Mouse (Mus musculus) liver, embryonic 11.5 days (tissue): ENCODE data around the gene Rpl37. TPM values are rescaled to one million over a fixed set of nuclear protein-coding genes. Genes with fewer than 3 reads are reported as not detected.
A peak's percentile ranks its signal among the peaks of the same experiment; 100 is the strongest.

Experiments
- ATAC-seq: fragments of 200-750 bp; cut with Nextera tagmentation; replicated peaks from 2 replicates; pipeline ENCODE4 v1.8.0; 2017; ENCODE audit warnings: moderate number of reproducible peaks, mild to moderate bottlenecking, moderate TSS enrichment, moderate library complexity; ENCODE audit not compliant: low FRiP score
- DNase-seq: peaks from one replicate; pipeline ENCODE4 v3.0.0-alpha.2; 2017; ENCODE audit warnings: low spot score
- H3K27ac ChIP-seq: fragments of 300-500 bp; sonication (generic); 2 replicates; pipeline ENCODE4 v1.5.1; 2014; ENCODE audit warnings: mild to moderate bottlenecking, low read depth, low read length, control low read depth
- H3K27me3 ChIP-seq: fragments of 300-500 bp; sonication (generic); replicated peaks from 2 replicates; pipeline ENCODE4 v1.6.1; 2014; ENCODE audit warnings: low read length, mixed read lengths; ENCODE audit not compliant: control insufficient read depth, insufficient read depth
- H3K36me3 ChIP-seq: fragments of 300-500 bp; sonication (generic); 2 replicates; pipeline ENCODE4 v1.6.1; 2014; ENCODE audit warnings: mild to moderate bottlenecking, low read length, moderate library complexity, mixed read lengths; ENCODE audit not compliant: control insufficient read depth, insufficient read depth
- H3K4me1 ChIP-seq: fragments of 300-500 bp; sonication (generic); replicated peaks from 2 replicates; pipeline ENCODE4 v1.6.1; 2014; ENCODE audit warnings: low read length, mixed read lengths; ENCODE audit not compliant: control insufficient read depth, insufficient read depth
- H3K4me2 ChIP-seq: fragments of 300-500 bp; sonication (generic); 2 replicates; pipeline ENCODE4 v1.6.1; 2014; ENCODE audit warnings: mild to moderate bottlenecking, control low read depth, moderate library complexity
- H3K4me3 ChIP-seq: fragments of 300-500 bp; sonication (generic); 2 replicates; pipeline ENCODE4 v1.5.1; 2014; ENCODE audit warnings: low read depth, low read length, control low read depth
- H3K9ac ChIP-seq: fragments of 300-500 bp; sonication (generic); 2 replicates; pipeline ENCODE4 v1.6.1; 2014; ENCODE audit warnings: low read depth, low read length, control low read depth
- H3K9me3 ChIP-seq: fragments of 300-500 bp; sonication (generic); 2 replicates; pipeline ENCODE4 v1.6.1; 2016; ENCODE audit warnings: low read length, inconsistent platforms, mixed read lengths; ENCODE audit not compliant: control insufficient read depth
- WGBS: fragments of 180-500 bp; shearing (Covaris S2); extraction: QIAGEN DNeasy Blood & Tissue Kit; methylation state at CpG from one replicate; pipeline ENCODE4 v1.1.7; 2014; 5-methylcytosine and 5-hydroxymethylcytosine counted together
- polyA plus RNA-seq: library from polyadenylated mRNA; unstranded; fragments of >200 nt; fragmentation: Nextera tagmentation; extraction: Ambion mirVana; gene quantifications from 2 replicates; pipeline ENCODE4 v1.2.1, GENCODE M21; 2014

Rpl37 gene
- polyA plus RNA-seq, 1 experiment from 2014 or later: 826 TPM

DNA sequence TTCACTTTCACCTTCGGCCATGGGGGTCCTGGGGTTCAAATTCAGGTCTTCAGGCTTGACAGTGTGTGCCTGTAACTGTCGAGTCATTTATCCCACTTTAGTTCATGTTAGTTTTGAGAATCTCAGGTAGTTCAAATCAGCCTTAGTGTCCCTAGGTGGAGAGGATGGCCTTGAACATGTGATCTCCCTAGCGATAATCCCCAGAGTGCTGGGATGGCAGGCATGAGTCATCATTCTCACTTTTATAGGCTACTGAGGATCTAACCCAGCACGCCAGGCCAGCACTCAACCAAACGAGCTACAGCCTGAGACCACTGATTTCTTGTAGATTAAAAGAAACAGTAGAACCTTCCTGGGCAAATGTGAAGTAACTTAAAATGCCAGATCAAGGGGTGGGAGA is 25.6 kb downstream of the Rpl37 start:
- ATAC-seq (no peak), DNase-seq (no peak)
- Histone ChIP-seq H3K27me3 (no peaks in the 10 kb centered on the region), H3K27ac (peak overlapping the region; percentile 67), H3K9me3 (no peaks in the 10 kb centered on the region), H3K4me3 (no peak overlapping the region), H3K4me1 (peaks cover 34% of the 10 kb centered on the region), H3K9ac (no peak overlapping the region), H3K36me3 (no peaks in the 10 kb centered on the region), H3K4me2 (peak overlapping the region; percentile 32)
- 35% methylated on average over 5 of the region's 5 CpGs for WGBS

DNA sequence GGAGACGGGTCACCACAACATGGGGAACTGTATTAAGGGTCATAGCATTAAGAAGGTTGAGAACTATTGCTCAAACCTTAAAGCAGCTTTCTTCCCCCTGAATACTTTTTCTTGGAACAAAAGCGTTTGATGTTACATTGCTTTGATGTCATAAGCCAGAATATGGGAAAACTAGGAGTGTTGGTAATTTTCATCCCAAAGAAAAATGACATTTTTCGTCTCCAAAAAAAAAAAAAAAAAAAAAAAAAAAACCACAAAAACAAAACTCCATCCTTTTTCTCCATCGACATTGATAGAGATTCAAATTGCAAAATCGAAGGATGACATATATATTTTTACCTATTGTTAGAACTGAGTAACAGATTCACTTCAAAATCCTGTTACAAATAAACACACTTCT is 26.3 kb downstream of the Rpl37 start:
- Histone ChIP-seq H3K4me1 (peaks cover 36% of the 10 kb centered on the region), H3K9me3 (no peaks in the 10 kb centered on the region), H3K9ac (no peak overlapping the region), H3K27me3 (no peaks in the 10 kb centered on the region), H3K36me3 (no peaks in the 10 kb centered on the region), H3K4me2 (peak overlapping the region; percentile 80), H3K4me3 (no peak overlapping the region; the same call in 1 of the 2 replicates), H3K27ac (0 out of 2 replicates have a peak overlapping the region, but pooled peaks have one; percentile 67)
- WGBS: 68% methylated on average over 5 of the region's 5 CpGs
- ATAC-seq (no peak), DNase-seq (no peak)

DNA sequence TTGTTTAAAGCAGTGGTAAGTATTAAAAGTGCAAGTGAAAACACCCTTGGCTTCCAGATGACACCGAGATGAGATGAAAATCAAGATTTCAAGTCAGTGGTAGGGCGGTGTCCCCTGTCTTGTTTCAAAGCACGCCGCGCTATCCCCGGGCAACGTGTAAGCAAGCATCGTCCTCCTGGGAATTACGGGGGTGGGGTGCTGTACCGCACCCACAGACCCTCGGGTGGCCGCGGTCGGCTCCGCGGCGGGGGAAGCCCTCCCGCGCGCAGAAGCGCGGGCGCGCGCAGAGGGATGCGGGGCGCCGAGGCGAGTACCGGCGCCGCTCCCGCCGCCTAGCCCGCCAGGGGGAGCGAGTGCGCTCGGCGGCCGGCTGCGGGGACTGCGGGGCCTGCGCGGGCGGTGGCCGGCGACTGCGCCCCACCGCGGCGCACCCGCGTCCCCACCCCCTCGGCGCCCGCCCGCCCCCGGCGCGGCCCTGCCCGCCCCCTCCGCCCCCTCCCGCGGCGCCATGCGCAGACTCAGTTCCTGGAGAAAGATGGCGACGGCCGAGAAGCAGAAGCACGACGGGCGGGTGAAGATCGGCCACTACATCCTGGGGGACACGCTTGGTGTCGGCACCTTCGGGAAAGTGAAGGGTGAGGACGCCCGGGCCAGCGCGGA is 27.0 kb downstream of the Rpl37 start, which contains the start of gene Prkaa1:
Prkaa1 (plus strand) TSS at position 501 of the 660 bp plus-strand sequence.
- H3K27me3 ChIP-seq: no peaks in the 10 kb centered on the region
- peak within 1 kb of the TSS; percentile 98 for H3K4me3 ChIP-seq
- H3K27ac ChIP-seq: peak within 1 kb of the TSS; percentile 94
- DNase-seq: peak; percentile 66
- peak within 1 kb of the TSS; percentile 80 for H3K4me2 ChIP-seq
- H3K9ac ChIP-seq: peak within 1 kb of the TSS; percentile 94
- H3K4me1 ChIP-seq: peaks cover 36% of the 10 kb centered on the region
- H3K9me3 ChIP-seq: no peaks in the 10 kb centered on the region
- no peaks in the 10 kb centered on the region for H3K36me3 ChIP-seq
- under 1% methylated on average over 55 of the region's 80 CpGs for WGBS
- ATAC-seq: peak; percentile 75

DNA sequence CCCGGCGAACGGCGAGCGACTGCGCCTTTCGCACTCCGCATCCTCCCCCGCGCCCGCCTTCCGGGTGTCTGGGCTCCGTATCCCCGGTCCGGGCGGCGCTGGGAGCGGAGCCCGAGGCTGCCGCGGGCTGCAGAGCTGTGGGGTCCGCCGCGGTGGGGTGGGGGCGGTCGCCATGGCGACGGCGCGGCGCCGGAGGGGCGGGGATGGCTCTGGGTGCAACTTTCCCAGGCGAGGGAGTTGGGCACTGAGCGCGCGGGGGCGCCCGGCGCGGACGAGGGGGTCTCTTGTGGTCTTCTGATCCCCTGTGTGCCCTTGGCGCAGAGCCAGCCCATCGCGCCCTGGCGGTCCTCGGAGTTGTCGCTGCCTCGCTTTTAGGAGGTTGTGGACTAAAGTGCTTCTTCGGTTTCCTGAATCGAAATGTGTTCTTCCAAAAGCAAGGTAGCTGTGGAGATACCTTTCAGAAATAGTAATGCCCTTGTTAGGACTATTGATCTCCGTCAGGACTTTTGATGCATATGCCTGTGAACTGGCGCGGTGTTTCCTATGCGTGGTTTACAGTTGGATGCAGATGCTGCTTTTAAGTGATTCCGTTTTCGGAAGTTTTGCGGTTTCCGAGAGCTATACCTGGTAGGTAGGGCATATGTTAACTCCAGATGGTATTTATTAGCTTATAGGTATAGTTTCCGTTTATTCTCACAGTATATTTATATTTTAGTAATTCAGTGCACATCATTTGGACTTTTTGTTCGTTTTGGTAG is 27.8 kb downstream of the Rpl37 start:
- ATAC-seq (peak; percentile 40), DNase-seq (peak; percentile 83)
- H3K9me3 ChIP-seq: no peaks in the 10 kb centered on the region
- peak overlapping the region; percentile 80 for H3K4me2 ChIP-seq
- no peaks in the 10 kb centered on the region for H3K27me3 ChIP-seq
- H3K4me1 ChIP-seq: peaks cover 37% of the 10 kb centered on the region
- WGBS: 1% methylated on average over 51 of the region's 61 CpGs
- no peaks in the 10 kb centered on the region for H3K36me3 ChIP-seq
- H3K9ac ChIP-seq: peak overlapping the region; percentile 94
- peak overlapping the region; percentile 98 for H3K4me3 ChIP-seq
- peak overlapping the region; percentile 94 for H3K27ac ChIP-seq

DNA sequence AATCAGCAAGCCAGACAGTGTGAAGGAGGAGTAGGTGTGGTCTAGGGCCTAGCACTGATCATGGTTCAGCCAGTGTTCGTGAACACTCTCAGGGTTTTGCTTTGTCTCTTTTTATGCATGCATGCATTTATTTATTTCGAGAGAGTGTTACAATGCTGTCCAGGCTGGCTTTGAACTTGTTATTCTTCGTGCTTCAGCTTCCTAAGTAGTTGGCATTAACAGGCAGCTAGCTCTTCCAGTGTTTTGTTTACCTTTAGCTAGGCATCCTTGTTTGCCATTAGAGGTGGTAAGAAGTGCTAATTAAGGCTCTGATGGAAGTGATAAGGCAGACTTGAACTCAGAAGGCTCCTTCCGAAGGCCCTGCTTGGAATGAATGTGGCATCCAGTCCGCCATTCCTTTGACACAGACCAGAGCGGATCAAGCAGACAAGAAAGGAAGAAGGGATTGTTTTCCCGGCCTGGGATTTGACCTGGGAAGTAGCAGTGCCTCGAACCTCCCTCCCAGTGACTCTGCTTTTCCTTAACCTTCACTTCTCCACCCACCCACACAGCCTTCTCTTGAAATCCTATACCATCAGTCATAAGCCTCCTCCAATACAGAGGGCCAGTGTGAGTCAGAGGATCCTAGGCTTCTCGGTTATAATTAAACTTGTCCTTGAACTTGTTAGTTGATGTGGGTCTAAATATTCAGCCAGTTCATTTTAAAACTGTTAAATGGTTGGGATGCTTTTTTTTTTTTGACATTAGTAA is 28.9 kb downstream of the Rpl37 start:
- peak overlapping the region; percentile 80 for H3K4me2 ChIP-seq
- H3K36me3 ChIP-seq: no peaks in the 10 kb centered on the region
- no peaks in the 10 kb centered on the region for H3K9me3 ChIP-seq
- peaks cover 37% of the 10 kb centered on the region for H3K4me1 ChIP-seq
- no peak for ATAC-seq
- no peaks in the 10 kb centered on the region for H3K27me3 ChIP-seq
- DNase-seq: no peak
- peak overlapping the region; percentile 98 for H3K4me3 ChIP-seq
- peak overlapping the region; percentile 94 for H3K9ac ChIP-seq
- 41% methylated on average over 9 of the region's 9 CpGs for WGBS
- H3K27ac ChIP-seq: peak overlapping the region; percentile 46; the same call in 1 of the 2 replicates

DNA sequence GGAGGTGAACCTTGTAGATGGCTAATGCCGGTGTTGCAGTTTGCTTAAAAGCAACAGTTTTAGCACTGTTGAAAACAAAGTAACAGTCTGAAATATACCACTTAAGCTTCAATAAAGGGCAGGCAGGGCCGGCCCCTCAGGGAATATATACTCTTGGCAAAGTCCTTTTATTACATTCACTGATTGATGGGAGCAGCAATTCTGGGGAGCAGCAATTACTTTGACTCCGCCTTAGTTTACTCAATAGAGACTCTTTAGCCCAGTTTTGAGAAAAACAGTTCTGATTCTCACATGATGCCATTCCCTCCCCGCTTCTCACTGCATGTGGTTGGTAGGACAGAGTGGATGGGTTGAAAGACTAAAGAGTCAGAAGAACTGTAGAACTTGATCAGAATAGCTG is 32.7 kb downstream of the Rpl37 start:
- Histone ChIP-seq H3K9ac (no peak overlapping the region), H3K4me1 (peaks cover 32% of the 10 kb centered on the region), H3K4me3 (no peak overlapping the region), H3K4me2 (no peak overlapping the region), H3K36me3 (no peaks in the 10 kb centered on the region), H3K27me3 (no peaks in the 10 kb centered on the region), H3K9me3 (no peaks in the 10 kb centered on the region), H3K27ac (no peak overlapping the region)
- DNase-seq: no peak
- no peak for ATAC-seq
- WGBS: 82% methylated on average over 4 of the region's 4 CpGs

DNA sequence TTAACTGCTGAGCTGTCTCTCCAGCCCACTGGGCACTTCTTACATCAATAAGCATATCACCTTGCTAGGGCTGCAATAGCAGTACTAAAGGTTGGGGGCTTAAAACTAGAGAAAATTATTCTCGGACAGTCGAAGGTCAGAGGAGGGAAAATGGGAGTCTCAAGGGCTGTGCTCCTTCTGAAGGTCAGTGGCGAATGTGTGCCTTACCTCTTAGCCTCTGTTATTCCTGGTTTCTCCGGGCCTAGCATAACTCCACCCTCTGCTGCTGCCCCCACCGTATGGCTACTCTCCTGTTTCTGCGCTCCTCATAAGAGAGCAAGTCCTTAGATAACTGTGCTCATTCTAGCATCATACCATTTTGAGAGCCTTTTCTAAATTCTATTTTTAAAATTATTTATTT is 35.7 kb downstream of the Rpl37 start:
- Histone ChIP-seq H3K36me3 (no peaks in the 10 kb centered on the region), H3K9ac (no peak overlapping the region), H3K27me3 (no peaks in the 10 kb centered on the region), H3K4me2 (no peak overlapping the region), H3K4me1 (peaks cover 26% of the 10 kb centered on the region), H3K9me3 (no peaks in the 10 kb centered on the region), H3K27ac (no peak overlapping the region), H3K4me3 (no peak overlapping the region)
- WGBS: 90% methylated on average over 6 of the region's 6 CpGs
- ATAC-seq (no peak), DNase-seq (no peak)

DNA sequence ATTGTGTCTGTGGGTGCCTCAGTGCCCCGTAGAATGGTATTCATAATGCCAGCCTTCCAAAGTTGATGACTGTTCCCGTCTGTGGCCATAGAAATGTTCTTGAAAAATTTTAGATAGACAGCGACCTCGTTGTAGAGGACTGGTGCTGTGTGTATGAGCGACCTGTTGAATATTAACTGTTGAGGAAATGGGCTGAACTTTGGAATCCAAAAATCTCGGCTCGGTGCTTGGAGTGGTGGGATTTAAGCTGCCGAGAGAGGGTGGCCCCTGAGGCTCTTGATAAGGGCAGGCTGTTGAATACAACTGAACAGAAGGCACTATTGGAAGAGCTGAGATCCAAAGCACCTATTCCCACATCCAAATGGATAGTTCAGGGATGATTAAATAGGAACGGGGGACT is 38.2 kb downstream of the Rpl37 start:
- WGBS: 72% methylated on average over 9 of the region's 9 CpGs

More for the DNA sequence above, 38.2 kb downstream of the Rpl37 start:
- Histone ChIP-seq H3K9me3 (no peaks in the 10 kb centered on the region), H3K4me1 (peaks cover 12% of the 10 kb centered on the region), H3K27me3 (no peaks in the 10 kb centered on the region), H3K4me2 (peak overlapping the region; percentile 21), H3K27ac (peak overlapping the region; percentile 38), H3K4me3 (no peak overlapping the region), H3K9ac (no peak overlapping the region), H3K36me3 (no peaks in the 10 kb centered on the region; the same call in 1 of the 2 replicates)
- 0 out of 2 replicates have a peak, but pooled peaks have one; percentile 16 for ATAC-seq
- no peak for DNase-seq
